Mouse (Mus musculus) CH12.LX (cell line): ENCODE results near the gene D630039A03Rik.

Source experiments
- BHLHE40 ChIP-seq: IDR thresholded peaks from 2 replicates; pipeline ENCODE4 v1.6.1; 2011; ENCODE audit warnings: mild to moderate bottlenecking, low read depth, low read length, improper control_type of control experiment
- CTCF ChIP-seq, 2 experiments: IDR thresholded peaks in 1 of 2; conservative IDR thresholded peaks in 1 of 2; 2 replicates each; pipeline ENCODE4 v1.5.1; 2011 to 2012; ENCODE audit warnings: low read depth in 2 of 2, low read length in 2 of 2, improper control_type of control experiment in 1 of 2, inconsistent platforms in 1 of 2, mild to moderate bottlenecking in 1 of 2, moderate library complexity in 1 of 2
- E2F4 ChIP-seq: IDR thresholded peaks from 2 replicates; pipeline ENCODE4 v1.6.1; 2011; ENCODE audit warnings: low read depth, low read length, improper control_type of control experiment; ENCODE audit not compliant: insufficient replicate concordance
- MAFK ChIP-seq: IDR thresholded peaks from 2 replicates; pipeline ENCODE4 v1.6.1; 2011; ENCODE audit warnings: low read length, improper control_type of control experiment; ENCODE audit not compliant: insufficient replicate concordance
- MYC ChIP-seq: IDR thresholded peaks from 2 replicates; pipeline ENCODE4 v1.6.1; 2011; ENCODE audit warnings: low read depth, mild to moderate bottlenecking, improper control_type of control experiment, low read length
- NELFE ChIP-seq: IDR thresholded peaks from 2 replicates; pipeline ENCODE4 v1.6.1; 2011; ENCODE audit warnings: low read depth, low read length, improper control_type of control experiment
- NRF1 ChIP-seq: IDR thresholded peaks from 2 replicates; pipeline ENCODE4 v1.6.1; 2014; ENCODE audit warnings: low read depth, mild to moderate bottlenecking, inconsistent platforms, low read length, improper control_type of control experiment, moderate library complexity
- POLR2A ChIP-seq: IDR thresholded peaks from 2 replicates; pipeline ENCODE4 v1.6.1; 2011; ENCODE audit warnings: low read depth, mild to moderate bottlenecking, improper control_type of control experiment, low read length
- RCOR1 ChIP-seq: conservative IDR thresholded peaks from 2 replicates; pipeline ENCODE4 v1.6.1; 2012; ENCODE audit warnings: low read depth, mild to moderate bottlenecking, inconsistent platforms, low read length, improper control_type of control experiment
- TBP ChIP-seq: conservative IDR thresholded peaks from 2 replicates; pipeline ENCODE4 v1.6.1; 2011; ENCODE audit warnings: low read depth, low read length, improper control_type of control experiment
- USF2 ChIP-seq: conservative IDR thresholded peaks from 2 replicates; pipeline ENCODE4 v1.6.1; 2011; ENCODE audit warnings: low read depth, low read length, improper control_type of control experiment

DNA sequence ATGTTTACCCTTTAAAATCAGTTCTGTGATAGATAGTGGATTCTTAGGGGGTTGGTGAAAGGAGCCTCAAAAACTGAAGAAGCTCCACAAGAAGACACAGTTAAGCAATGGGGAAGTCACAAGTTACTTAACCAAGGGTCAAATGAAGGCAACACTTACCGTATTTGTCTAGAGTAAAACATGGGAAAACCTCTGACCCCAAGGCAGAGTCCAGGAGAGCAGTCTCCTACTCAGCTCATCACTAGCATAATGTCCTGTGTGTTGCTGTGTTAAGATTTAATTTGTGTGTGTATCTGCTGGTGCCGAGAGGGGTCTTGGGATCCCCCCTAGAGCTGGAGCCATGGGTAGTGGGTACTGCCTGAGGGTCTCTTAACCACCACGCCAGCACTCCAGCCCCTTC is 36.3 kb upstream of the D630039A03Rik start:
- TF ChIP-seq CTCF (conservative IDR thresholded peaks at IDR 0.05 in 1 of 2, IDR thresholded peaks at IDR 0.05 in 1 of 2; ENCODE audit: low read depth in 2 of 2, low read length in 2 of 2) (no peak), POLR2A (no peak), NRF1 (no peak), BHLHE40 (no peak), E2F4 (no peak), MYC (no peak), MAFK (no peak), USF2 (no peak), NELFE (no peak), RCOR1 (no peak), TBP (no peak)
